Mouse (Mus musculus): ENCODE results near the gene Eci1. TPM values are rescaled to one million over a fixed set of nuclear protein-coding genes. Genes with fewer than 3 reads are reported as not detected.

Gene Eci1
- polyA plus RNA-seq, 1 experiment: 46.4 TPM

DNA sequence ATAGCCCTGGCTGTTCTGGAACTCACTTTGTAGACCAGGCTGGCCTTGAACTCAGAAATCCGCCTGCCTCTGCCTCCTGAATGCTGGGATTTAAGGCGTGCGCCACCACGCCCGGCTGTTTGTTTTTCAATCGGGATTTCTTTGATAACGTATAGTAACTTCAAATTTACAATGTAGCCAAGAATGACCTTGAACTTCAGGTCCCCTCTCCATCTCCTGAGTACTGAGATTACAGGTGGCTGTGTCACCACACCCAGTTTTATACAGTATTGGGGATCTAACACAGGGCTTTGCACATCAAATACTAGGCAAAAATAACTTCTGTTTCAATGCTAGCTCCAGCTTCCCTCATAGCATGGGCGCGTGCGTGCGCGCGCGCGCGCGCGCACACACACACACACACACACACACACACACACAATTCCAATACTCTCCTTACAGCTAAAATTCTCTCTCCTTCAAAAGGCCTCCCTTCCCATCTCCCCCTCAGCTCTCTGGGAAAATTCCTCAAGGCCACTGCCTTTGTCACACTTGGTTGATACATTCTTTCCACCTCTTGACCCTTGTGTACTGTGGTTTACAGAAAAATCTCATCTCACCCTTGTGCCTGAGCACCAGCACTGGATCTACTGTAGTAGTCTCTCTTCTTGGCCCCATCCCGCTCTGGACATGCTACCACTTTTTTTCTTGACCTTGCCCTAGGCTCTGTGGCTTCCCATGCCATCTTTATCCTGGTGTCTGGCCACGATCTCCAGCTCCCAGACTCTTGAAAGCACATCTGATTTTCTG is 54.8 kb downstream of the Eci1 start:
- no peak overlapping the region for H3K9ac ChIP-seq (ENCODE audit: low read depth, poor library complexity, severe bottlenecking)
- H3K27ac ChIP-seq (ENCODE audit: insufficient read depth, low read length): 0 out of 2 replicates have a peak overlapping the region, but pooled peaks have one; percentile 26
- 0 out of 2 replicates have a peak, but pooled peaks cover 5% of the 10 kb centered on the region for H3K36me3 ChIP-seq (ENCODE audit: control insufficient read depth, insufficient read depth, low read length, poor library complexity, severe bottlenecking)
- H3K9me3 ChIP-seq (replicated peaks; ENCODE audit: control insufficient read depth, insufficient read depth, low read length, poor library complexity, severe bottlenecking): no peaks in the 10 kb centered on the region
- H3K4me1 ChIP-seq (ENCODE audit: control insufficient read depth, insufficient read depth, low read length): peaks cover 1% of the 10 kb centered on the region
- no peak overlapping the region for H3K4me3 ChIP-seq (ENCODE audit: low read depth, low read length)
- no peaks in the 10 kb centered on the region for H3K27me3 ChIP-seq (ENCODE audit: control insufficient read depth, insufficient read depth, low read length, poor library complexity, severe bottlenecking)
- TF ChIP-seq POLR2A (IDR thresholded peaks at IDR 0.05; ENCODE audit: insufficient read depth, low read length) (no peak), EP300 (IDR thresholded peaks at IDR 0.05; ENCODE audit: insufficient read depth, low read depth, low read length) (no peak), CTCF (IDR thresholded peaks at IDR 0.05; ENCODE audit: low read depth, low read length) (no peak)

DNA sequence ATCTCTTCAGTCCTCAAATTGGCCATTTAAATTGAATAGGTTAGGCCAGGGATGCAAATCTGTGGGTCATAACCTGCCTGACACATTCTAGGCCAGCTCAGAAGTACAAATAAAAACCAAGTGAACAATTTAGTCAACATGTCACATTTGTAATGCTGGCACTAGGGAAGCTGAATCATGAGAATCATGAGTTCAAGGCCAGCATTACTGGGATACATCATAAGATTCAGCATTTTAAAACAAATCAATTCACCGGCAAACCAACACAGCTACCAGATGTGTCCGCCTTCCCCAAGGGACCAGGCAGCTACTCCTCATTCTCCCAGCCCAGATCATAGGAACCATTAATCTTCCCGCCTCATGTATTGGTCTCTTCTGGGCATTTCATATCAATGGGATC is 57.1 kb downstream of the Eci1 start:
- Histone ChIP-seq H3K36me3 (ENCODE audit: control insufficient read depth, insufficient read depth, low read length, poor library complexity, severe bottlenecking) (no peaks in the 10 kb centered on the region), H3K27me3 (ENCODE audit: control insufficient read depth, insufficient read depth, low read length, poor library complexity, severe bottlenecking) (no peaks in the 10 kb centered on the region), H3K27ac (ENCODE audit: insufficient read depth, low read length) (no peak overlapping the region), H3K9ac (ENCODE audit: low read depth, poor library complexity, severe bottlenecking) (no peak overlapping the region), H3K4me1 (ENCODE audit: control insufficient read depth, insufficient read depth, low read length) (peaks cover 1% of the 10 kb centered on the region), H3K9me3 (replicated peaks; ENCODE audit: control insufficient read depth, insufficient read depth, low read length, poor library complexity, severe bottlenecking) (no peaks in the 10 kb centered on the region), H3K4me3 (ENCODE audit: low read depth, low read length) (no peak overlapping the region)
- TF ChIP-seq POLR2A (IDR thresholded peaks at IDR 0.05; ENCODE audit: insufficient read depth, low read length) (no peak), CTCF (IDR thresholded peaks at IDR 0.05; ENCODE audit: low read depth, low read length) (no peak), EP300 (IDR thresholded peaks at IDR 0.05; ENCODE audit: insufficient read depth, low read depth, low read length) (no peak)

DNA sequence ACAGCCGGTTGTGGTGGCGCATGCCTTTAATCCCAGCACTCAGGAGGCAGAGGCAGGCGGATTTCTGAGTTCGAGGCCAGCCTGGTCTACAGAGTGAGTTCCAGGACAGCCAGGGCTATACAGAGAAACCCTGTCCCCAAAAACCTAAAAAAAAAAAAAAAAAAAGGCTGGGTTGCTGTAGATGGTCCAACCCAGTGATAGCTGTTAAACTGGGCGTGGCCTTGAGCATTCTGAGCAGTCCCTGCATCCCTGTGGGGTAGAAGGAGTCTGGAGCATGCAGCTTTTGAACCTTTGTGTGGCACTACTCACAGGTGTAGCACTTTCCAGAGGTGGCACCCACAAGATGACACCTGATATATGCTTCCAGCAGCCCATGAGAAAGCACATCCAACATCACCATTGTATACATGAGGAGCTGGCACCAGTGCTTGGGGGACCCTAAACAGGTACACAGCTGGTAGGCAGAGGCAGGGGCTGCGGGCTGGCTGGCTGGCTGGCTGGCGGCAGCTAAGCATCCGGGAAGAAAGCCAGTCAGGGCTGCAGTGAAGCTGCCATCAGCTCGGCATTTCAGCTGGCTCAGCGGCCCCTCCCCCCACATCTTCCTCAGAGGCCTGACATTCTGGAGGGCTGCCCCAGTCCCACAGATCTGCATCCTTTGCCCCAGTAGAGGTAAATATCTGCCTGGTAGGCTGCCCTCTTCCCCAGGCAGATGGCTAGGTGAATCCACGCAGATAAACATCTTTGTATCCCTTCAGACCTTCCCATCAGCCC is 58.8 kb downstream of the Eci1 start:
- H3K9ac ChIP-seq (ENCODE audit: low read depth, poor library complexity, severe bottlenecking): no peak overlapping the region
- TF ChIP-seq CTCF (IDR thresholded peaks at IDR 0.05; ENCODE audit: low read depth, low read length) (no peak), POLR2A (IDR thresholded peaks at IDR 0.05; ENCODE audit: insufficient read depth, low read length) (no peak), EP300 (IDR thresholded peaks at IDR 0.05; ENCODE audit: insufficient read depth, low read depth, low read length) (no peak)
- H3K27me3 ChIP-seq (ENCODE audit: control insufficient read depth, insufficient read depth, low read length, poor library complexity, severe bottlenecking): no peaks in the 10 kb centered on the region
- no peaks in the 10 kb centered on the region for H3K36me3 ChIP-seq (ENCODE audit: control insufficient read depth, insufficient read depth, low read length, poor library complexity, severe bottlenecking)
- H3K4me1 ChIP-seq (ENCODE audit: control insufficient read depth, insufficient read depth, low read length): no peaks in the 10 kb centered on the region
- H3K27ac ChIP-seq (ENCODE audit: insufficient read depth, low read length): no peak overlapping the region
- no peak overlapping the region for H3K4me3 ChIP-seq (ENCODE audit: low read depth, low read length)
- H3K9me3 ChIP-seq (replicated peaks; ENCODE audit: control insufficient read depth, insufficient read depth, low read length, poor library complexity, severe bottlenecking): no peaks in the 10 kb centered on the region

- TF ChIP-seq EP300 (IDR thresholded peaks at IDR 0.05; ENCODE audit: insufficient read depth, low read depth, low read length) (no peak), CTCF (IDR thresholded peaks at IDR 0.05; ENCODE audit: low read depth, low read length) (no peak), POLR2A (IDR thresholded peaks at IDR 0.05; ENCODE audit: insufficient read depth, low read length) (no peak)
- H3K9me3 ChIP-seq (replicated peaks; ENCODE audit: control insufficient read depth, insufficient read depth, low read length, poor library complexity, severe bottlenecking): no peaks in the 10 kb centered on the region
- H3K4me1 ChIP-seq (ENCODE audit: control insufficient read depth, insufficient read depth, low read length): no peaks in the 10 kb centered on the region
- H3K9ac ChIP-seq (ENCODE audit: low read depth, poor library complexity, severe bottlenecking): peak within 1 kb of the TSS; percentile 80
- peak within 1 kb of the TSS; percentile 63 for H3K4me3 ChIP-seq (ENCODE audit: low read depth, low read length)
- no peak within 1 kb of the TSS for H3K27ac ChIP-seq (ENCODE audit: insufficient read depth, low read length)
- H3K36me3 ChIP-seq (ENCODE audit: control insufficient read depth, insufficient read depth, low read length, poor library complexity, severe bottlenecking): no peaks in the 10 kb centered on the region
- H3K27me3 ChIP-seq (ENCODE audit: control insufficient read depth, insufficient read depth, low read length, poor library complexity, severe bottlenecking): no peaks in the 10 kb centered on the region
These were observed 61.8 kb downstream of the Eci1 start, which contains the start of gene Caskin1 for GRCm38 (mm10) chr17:24488186-24488661. Gene Caskin1, plus strand, starts transcription at chr17:24488601.

DNA sequence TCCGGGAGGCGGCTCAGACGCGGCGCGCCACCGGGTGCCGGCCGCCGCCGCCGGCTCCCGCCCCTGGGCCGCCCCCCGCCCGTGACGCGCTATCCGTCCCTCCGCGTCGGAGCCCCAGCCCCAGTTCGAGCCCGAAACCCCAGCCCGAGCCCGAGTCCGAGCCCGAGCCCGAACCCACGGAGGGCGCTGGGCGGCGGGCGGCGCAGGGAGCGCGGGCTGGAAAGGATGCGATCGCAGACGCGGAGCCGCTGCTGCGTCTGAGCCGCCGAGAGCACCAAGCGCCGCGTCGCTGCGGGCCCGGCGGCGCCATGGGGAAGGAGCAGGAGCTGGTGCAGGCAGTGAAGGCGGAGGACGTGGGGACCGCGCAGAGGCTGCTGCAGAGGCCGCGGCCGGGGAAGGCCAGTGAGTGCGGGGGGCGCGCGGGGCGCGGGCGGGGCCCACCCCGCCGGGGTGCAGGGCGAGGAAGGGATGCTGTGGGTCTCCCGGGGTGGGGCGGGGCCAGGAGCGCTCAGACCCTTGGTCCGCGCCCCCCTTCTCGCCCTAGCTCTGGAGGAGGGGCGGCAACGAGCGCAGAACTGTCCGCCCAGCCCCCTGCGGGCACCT is 62.3 kb downstream of the Eci1 start:
- TF ChIP-seq POLR2A (IDR thresholded peaks at IDR 0.05; ENCODE audit: insufficient read depth, low read length): no peak
- TF ChIP-seq CTCF (IDR thresholded peaks at IDR 0.05; ENCODE audit: low read depth, low read length): no peak
- no peak for TF ChIP-seq EP300 (IDR thresholded peaks at IDR 0.05; ENCODE audit: insufficient read depth, low read depth, low read length)
- H3K27ac ChIP-seq (ENCODE audit: insufficient read depth, low read length): no peak overlapping the region
- H3K4me1 ChIP-seq (ENCODE audit: control insufficient read depth, insufficient read depth, low read length): no peaks in the 10 kb centered on the region
- H3K36me3 ChIP-seq (ENCODE audit: control insufficient read depth, insufficient read depth, low read length, poor library complexity, severe bottlenecking): no peaks in the 10 kb centered on the region
- H3K4me3 ChIP-seq (ENCODE audit: low read depth, low read length): peak overlapping the region; percentile 63
- H3K9ac ChIP-seq (ENCODE audit: low read depth, poor library complexity, severe bottlenecking): peak overlapping the region; percentile 80
- no peaks in the 10 kb centered on the region for H3K27me3 ChIP-seq (ENCODE audit: control insufficient read depth, insufficient read depth, low read length, poor library complexity, severe bottlenecking)
- no peaks in the 10 kb centered on the region for H3K9me3 ChIP-seq (replicated peaks; ENCODE audit: control insufficient read depth, insufficient read depth, low read length, poor library complexity, severe bottlenecking)

Other genes with a start within 250 kb of the Eci1 start
- gene Tbc1d24, start 221.1 kb upstream of the Eci1 start, polyA plus RNA-seq (2011; ENCODE audit: insufficient read depth, insufficient read length, low read depth, missing spikeins): 14.4 and 16.6 TPM in 2 replicates
- gene Ntn3, start 217.1 kb upstream of the Eci1 start, polyA plus RNA-seq (2011; ENCODE audit: insufficient read depth, insufficient read length, low read depth, missing spikeins): 0.88 and 0.96 TPM in 2 replicates
- 21.0 and 24.5 TPM in 2 replicates for gene Tedc2, start 205.8 kb upstream of the Eci1 start, polyA plus RNA-seq (2011; ENCODE audit: insufficient read depth, insufficient read length, low read depth, missing spikeins)
- gene Ccnf, start 175.2 kb upstream of the Eci1 start, polyA plus RNA-seq (2011; ENCODE audit: insufficient read depth, insufficient read length, low read depth, missing spikeins): 133 and 151 TPM in 2 replicates
- gene Abca17, start 75.6 kb upstream of the Eci1 start, polyA plus RNA-seq (2011; ENCODE audit: insufficient read depth, insufficient read length, low read depth, missing spikeins): not detected in 2 replicates
- 15.1 and 15.4 TPM in 2 replicates for gene Abca3, start 74.7 kb upstream of the Eci1 start, polyA plus RNA-seq (2011; ENCODE audit: insufficient read depth, insufficient read length, low read depth, missing spikeins)
- 323 and 334 TPM in 2 replicates for gene Rnps1, start 12.1 kb upstream of the Eci1 start, polyA plus RNA-seq (2011; ENCODE audit: insufficient read depth, insufficient read length, low read depth, missing spikeins)
- gene Dnase1l2, start 16.5 kb downstream of the Eci1 start, polyA plus RNA-seq (2011; ENCODE audit: insufficient read depth, insufficient read length, low read depth, missing spikeins): 0.42 and 0.99 TPM in 2 replicates
- 13.0 and 15.3 TPM in 2 replicates for gene E4f1, start 43.7 kb downstream of the Eci1 start, polyA plus RNA-seq (2011; ENCODE audit: insufficient read depth, insufficient read length, low read depth, missing spikeins)
- 15.4 and 16.4 TPM in 2 replicates for gene Pgp, start 43.8 kb downstream of the Eci1 start, polyA plus RNA-seq (2011; ENCODE audit: insufficient read depth, insufficient read length, low read depth, missing spikeins)
- gene Bricd5, start 47.2 kb downstream of the Eci1 start, polyA plus RNA-seq (2011; ENCODE audit: insufficient read depth, insufficient read length, low read depth, missing spikeins): not detected in 2 replicates
- 20.4 and 22.8 TPM in 2 replicates for gene Mlst8, start 52.4 kb downstream of the Eci1 start, polyA plus RNA-seq (2011; ENCODE audit: insufficient read depth, insufficient read length, low read depth, missing spikeins)
- gene Caskin1, start 62.0 kb downstream of the Eci1 start, polyA plus RNA-seq (2011; ENCODE audit: insufficient read depth, insufficient read length, low read depth, missing spikeins): 1.7 and 3.3 TPM in 2 replicates
- gene Traf7, start 101.3 kb downstream of the Eci1 start, polyA plus RNA-seq (2011; ENCODE audit: insufficient read depth, insufficient read length, low read depth, missing spikeins): 145 and 168 TPM in 2 replicates
- gene Rab26, start 107.6 kb downstream of the Eci1 start, polyA plus RNA-seq (2011; ENCODE audit: insufficient read depth, insufficient read length, low read depth, missing spikeins): 1.2 and 1.5 TPM in 2 replicates
- 13.0 and 14.8 TPM in 2 replicates for gene Pkd1, start 123.2 kb downstream of the Eci1 start, polyA plus RNA-seq (2011; ENCODE audit: insufficient read depth, insufficient read length, low read depth, missing spikeins)
- 51.1 and 53.2 TPM in 2 replicates for gene Tsc2, start 206.0 kb downstream of the Eci1 start, polyA plus RNA-seq (2011; ENCODE audit: insufficient read depth, insufficient read length, low read depth, missing spikeins)
- 21.5 and 27.2 TPM in 2 replicates for gene Nthl1, start 206.0 kb downstream of the Eci1 start, polyA plus RNA-seq (2011; ENCODE audit: insufficient read depth, insufficient read length, low read depth, missing spikeins)
- 10.3 and 13.5 TPM in 2 replicates for gene Slc9a3r2, start 223.7 kb downstream of the Eci1 start, polyA plus RNA-seq (2011; ENCODE audit: insufficient read depth, insufficient read length, low read depth, missing spikeins)
- 1.6 TPM in 1 of 2 replicates, not detected in the other for gene Npw, start 231.8 kb downstream of the Eci1 start, polyA plus RNA-seq (2011; ENCODE audit: insufficient read depth, insufficient read length, low read depth, missing spikeins)
- gene Zfp598, start 243.0 kb downstream of the Eci1 start, polyA plus RNA-seq (2011; ENCODE audit: insufficient read depth, insufficient read length, low read depth, missing spikeins): 39.0 and 42.1 TPM in 2 replicates